ENCODE assay signal across 14 mouse cellular contexts in the genomic region with DNA sequence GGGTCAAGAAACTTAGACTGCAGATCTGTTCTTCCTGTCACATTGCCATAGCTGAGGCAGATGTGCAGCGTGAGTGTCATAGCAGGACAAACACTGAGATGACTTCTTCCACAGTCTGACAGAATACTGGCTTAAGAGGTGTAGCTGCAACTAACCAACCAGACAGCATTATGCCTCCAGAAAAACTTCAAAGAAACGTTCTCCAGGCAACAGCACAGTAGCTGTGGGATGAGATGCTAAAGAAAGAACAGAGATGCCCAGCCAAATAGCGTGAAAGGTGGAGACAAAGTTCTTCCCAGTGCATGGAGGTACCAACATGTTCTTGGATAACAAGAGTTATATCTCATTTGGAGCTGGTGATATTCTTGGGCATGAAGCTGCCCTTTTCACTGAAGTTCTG.
"Had no signal": no experiment of that assay in that cellular context is flagged by ENCODE, and none has a peak within 500 bp of the region (broad histone marks: within the 10 kb centered on the region; RNA-seq: fewer than 3 reads in every experiment).

No protein-coding gene starts in this region.

- DNase-seq: kidney, adult 18-20 months; kidney, postnatal 10 days; kidney, postnatal 4 days; left cerebral cortex, postnatal 4 days; lung, embryonic 14.5 days; lung, postnatal 10 days; lung, postnatal 4 days; right cerebral cortex, postnatal 14 days; thymus, postnatal 4 days had no signal

- H3K27ac ChIP-seq: layer of hippocampus, adult 2 months; liver, embryonic 15.5 days; stomach, postnatal 0 days had no signal

- H3K9me3 ChIP-seq: liver, embryonic 15.5 days; midbrain, embryonic 12.5 days had no signal

- H3K4me3 ChIP-seq: layer of hippocampus, adult 2 months; liver, embryonic 15.5 days; midbrain, embryonic 12.5 days had no signal

- H3K4me2 ChIP-seq: liver, embryonic 11.5 days; liver, embryonic 15.5 days; lung, embryonic 14.5 days; midbrain, embryonic 12.5 days had no signal

- H3K4me1 ChIP-seq: liver, embryonic 15.5 days had no signal

- H3K36me3 ChIP-seq: liver, embryonic 15.5 days; midbrain, embryonic 12.5 days had no signal

- H3K9ac ChIP-seq: liver, embryonic 15.5 days; lung, embryonic 14.5 days; midbrain, embryonic 12.5 days had no signal
